Mouse (Mus musculus) thymus, postnatal 36 days (tissue): Measurements from ENCODE around the gene Kalrn.
"Not testable (repeated sequence)": the region's sequence is repeated elsewhere in the genome, so short reads cannot be mapped to it uniquely, and the experiment has no call there.

Experiments used
- DNase-seq, 2 experiments: peaks; one replicate each; pipeline ENCODE4 v3.0.0; 2022; ENCODE audit warnings: mixed read lengths in 2 of 2

The Kalrn gene

GRCm38 (mm10) chr16:34094446-34095092 is 478.8 kb downstream of the Kalrn start:
- DNase-seq = peak; percentile 14 to 32

GRCm38 (mm10) chr16:34093734-34094445 is 479.4 kb downstream of the Kalrn start:
- DNase-seq = no peak

GRCm38 (mm10) chr16:34089528-34090095 is 483.7 kb downstream of the Kalrn start:
- DNase-seq = no peak

- no peak for DNase-seq
Measured at GRCm38 (mm10) chr16:34089022-34089421, 484.3 kb downstream of the Kalrn start.

- no peak for DNase-seq
Measured at GRCm38 (mm10) chr16:34088331-34088730, 485.0 kb downstream of the Kalrn start.

- DNase-seq = no peak
Measured at GRCm38 (mm10) chr16:34084135-34084920, 489.0 kb downstream of the Kalrn start.

- DNase-seq = no peak
Measured at GRCm38 (mm10) chr16:34082494-34083469, 490.6 kb downstream of the Kalrn start.

- no peak for DNase-seq
Measured at GRCm38 (mm10) chr16:34081683-34082438, 491.5 kb downstream of the Kalrn start.

- DNase-seq = not testable (repeated sequence)
Measured at GRCm38 (mm10) chr16:34081314-34081682, 492.0 kb downstream of the Kalrn start.

GRCm38 (mm10) chr16:34080818-34081217 is 492.5 kb downstream of the Kalrn start:
- no peak for DNase-seq

- DNase-seq = no peak
Measured at GRCm38 (mm10) chr16:34079511-34079910, 493.8 kb downstream of the Kalrn start.

- DNase-seq = no peak
Measured at GRCm38 (mm10) chr16:34078732-34079131, 494.6 kb downstream of the Kalrn start.

- DNase-seq = no peak
Measured at GRCm38 (mm10) chr16:34076101-34076500, 497.2 kb downstream of the Kalrn start.

GRCm38 (mm10) chr16:34073930-34074329 is 499.4 kb downstream of the Kalrn start:
- DNase-seq = no peak

GRCm38 (mm10) chr16:34072136-34072535 is 501.2 kb downstream of the Kalrn start:
- DNase-seq = no peak

GRCm38 (mm10) chr16:34071223-34071825 is 502.0 kb downstream of the Kalrn start:
- no peak for DNase-seq

GRCm38 (mm10) chr16:34069481-34069880 is 503.9 kb downstream of the Kalrn start:
- DNase-seq = no peak

- no peak for DNase-seq
Measured at GRCm38 (mm10) chr16:34066922-34067321, 506.4 kb downstream of the Kalrn start.

- DNase-seq = no peak
Measured at GRCm38 (mm10) chr16:34066376-34066775, 507.0 kb downstream of the Kalrn start.

GRCm38 (mm10) chr16:34063313-34063712 is 510.0 kb downstream of the Kalrn start:
- DNase-seq = no peak

- DNase-seq = no peak
Measured at GRCm38 (mm10) chr16:34061661-34062060, 511.7 kb downstream of the Kalrn start.
